Comparison of ENCODE assay signal across 8 mouse cellular contexts in genomic region chr5:110107581-110108304, GRCm38 (mm10). TPM values are rescaled to one million over a fixed set of nuclear protein-coding genes. Genes with fewer than 3 reads are reported as not detected.
DNase-seq lines count a peak whose midpoint lies in the region; ATAC-seq and TF ChIP-seq lines count a peak whose summit lies in the region.

Gtpbp6 (minus strand) TSS chr5:110108197.

- peak within 1 kb of the TSS; percentile 96 for H3K27ac ChIP-seq in forebrain, embryonic 12.5 days
- peak within 1 kb of the TSS; percentile 98 for H3K27ac ChIP-seq in heart, postnatal 0 days (ENCODE audit: low read depth)
- peak within 1 kb of the TSS; percentile 95 for H3K27ac ChIP-seq in liver, embryonic 16.5 days (ENCODE audit: low read length)
- peak within 1 kb of the TSS; percentile 97 for H3K27ac ChIP-seq in neural tube, embryonic 13.5 days (replicated peaks)
- H3K27ac ChIP-seq in testis, adult 2 months (ENCODE audit: control insufficient read depth, insufficient read depth, low read depth, low read length), result peak within 1 kb of the TSS; percentile 86

- peak within 1 kb of the TSS; percentile 94 for H3K4me3 ChIP-seq in E14TG2a.4 (replicated peaks; ENCODE audit: low read length)
- peak within 1 kb of the TSS; percentile 79 for H3K4me3 ChIP-seq in forebrain, embryonic 12.5 days (replicated peaks)
- peak within 1 kb of the TSS; percentile 90 for H3K4me3 ChIP-seq in heart, postnatal 0 days (ENCODE audit: low read depth, low read length)
- peak within 1 kb of the TSS; percentile 79 for H3K4me3 ChIP-seq in liver, embryonic 16.5 days (ENCODE audit: low read depth, low read length)
- peak within 1 kb of the TSS; percentile 74 for H3K4me3 ChIP-seq in neural tube, embryonic 13.5 days
- H3K4me3 ChIP-seq in testis, adult 2 months (ENCODE audit: control insufficient read depth, low read depth, low read length), result peak within 1 kb of the TSS; percentile 94

- peak; percentile 84 for ATAC-seq in forebrain, embryonic 12.5 days (ENCODE audit: low FRiP score)
- ATAC-seq in heart, postnatal 0 days (ENCODE audit: insufficient read depth, low read depth), result peak; percentile 88
- ATAC-seq in liver, embryonic 16.5 days (ENCODE audit: low read depth), result peak; percentile 86
- peak; percentile 81 for ATAC-seq in neural tube, embryonic 13.5 days (ENCODE audit: low read depth)

- no peak for TF ChIP-seq CTCF in E14TG2a.4 (conservative IDR thresholded peaks at IDR 0.05; ENCODE audit: low read length)
- no peak for TF ChIP-seq CTCF in heart, postnatal 0 days (IDR thresholded peaks at IDR 0.05; ENCODE audit: low read depth)
- no peak for TF ChIP-seq CTCF in testis, adult 2 months (IDR thresholded peaks at IDR 0.05; ENCODE audit: control insufficient read depth, insufficient read depth, insufficient replicate concordance, low read depth, low read length)

- WGBS in forebrain, embryonic 12.5 days, result under 1% methylated on average over 71 of the region's 71 CpGs
- 0% methylated on average over 71 of the region's 71 CpGs for WGBS in heart, postnatal 0 days
- under 1% methylated on average over 71 of the region's 71 CpGs for WGBS in liver, embryonic 16.5 days (ENCODE audit: insufficient replicate concordance)
- under 1% methylated on average over 70 of the region's 71 CpGs for WGBS in neural tube, embryonic 13.5 days

- peak; percentile 94 for DNase-seq in c-Kit-positive CD71-positive TER-119-positive erythroid progenitor cells, embryonic 14.5 days (ENCODE audit: low spot score)
- peak; percentile 95 for DNase-seq in heart, postnatal 0 days (ENCODE audit: low spot score)
- DNase-seq in kidney, postnatal 4 days, result peak; percentile 97 to 99

- peak; percentile 52 for TF ChIP-seq POLR2A in testis, adult 2 months (IDR thresholded peaks at IDR 0.05; ENCODE audit: control insufficient read depth, low read depth, low read length)

- peak within 1 kb of the TSS; percentile 89 for H3K4me2 ChIP-seq in forebrain, embryonic 12.5 days
- H3K4me2 ChIP-seq in heart, postnatal 0 days (ENCODE audit: low read depth, low read length), result peak within 1 kb of the TSS; percentile 83
- H3K4me2 ChIP-seq in liver, embryonic 16.5 days (ENCODE audit: low read depth, low read length), result peak within 1 kb of the TSS; percentile 93
- peak within 1 kb of the TSS; percentile 96 for H3K4me2 ChIP-seq in neural tube, embryonic 13.5 days

- no peaks in the 10 kb centered on the region for H3K9me3 ChIP-seq in E14TG2a.4 (ENCODE audit: low read length)
- H3K9me3 ChIP-seq in forebrain, embryonic 12.5 days, result no peaks in the 10 kb centered on the region
- H3K9me3 ChIP-seq in heart, postnatal 0 days (replicated peaks; ENCODE audit: control insufficient read depth, low read length), result no peaks in the 10 kb centered on the region
- H3K9me3 ChIP-seq in liver, embryonic 16.5 days (replicated peaks; ENCODE audit: control insufficient read depth, low read length), result no peaks in the 10 kb centered on the region
- H3K9me3 ChIP-seq in neural tube, embryonic 13.5 days, result no peaks in the 10 kb centered on the region

- H3K27me3 ChIP-seq in E14TG2a.4 (ENCODE audit: insufficient read depth, low read length), result no peaks in the 10 kb centered on the region
- H3K27me3 ChIP-seq in forebrain, embryonic 12.5 days, result no peaks in the 10 kb centered on the region
- H3K27me3 ChIP-seq in heart, postnatal 0 days (ENCODE audit: control insufficient read depth, insufficient read depth, low read length), result no peaks in the 10 kb centered on the region
- no peaks in the 10 kb centered on the region for H3K27me3 ChIP-seq in liver, embryonic 16.5 days (ENCODE audit: control insufficient read depth, insufficient read depth, low read depth, low read length)
- no peaks in the 10 kb centered on the region for H3K27me3 ChIP-seq in neural tube, embryonic 13.5 days
- no peaks in the 10 kb centered on the region for H3K27me3 ChIP-seq in testis, adult 2 months (ENCODE audit: control insufficient read depth, insufficient read depth, low read length)

- no peak for TF ChIP-seq EP300 in heart, postnatal 0 days (IDR thresholded peaks at IDR 0.05; ENCODE audit: low read depth)

- H3K9ac ChIP-seq in forebrain, embryonic 12.5 days, result peak within 1 kb of the TSS; percentile 89
- peak within 1 kb of the TSS; percentile 84 for H3K9ac ChIP-seq in heart, postnatal 0 days (replicated peaks; ENCODE audit: low read depth, low read length)
- peak within 1 kb of the TSS; percentile 78 for H3K9ac ChIP-seq in liver, embryonic 16.5 days (ENCODE audit: low read depth, low read length)
- H3K9ac ChIP-seq in neural tube, embryonic 13.5 days, result peak within 1 kb of the TSS; percentile 84

- H3K4me1 ChIP-seq in E14TG2a.4 (replicated peaks; ENCODE audit: low read depth, low read length), result peaks cover 59% of the 10 kb centered on the region
- H3K4me1 ChIP-seq in forebrain, embryonic 12.5 days, result peaks cover 18% of the 10 kb centered on the region
- H3K4me1 ChIP-seq in heart, postnatal 0 days (ENCODE audit: control insufficient read depth, insufficient read depth), result peaks cover 12% of the 10 kb centered on the region
- H3K4me1 ChIP-seq in liver, embryonic 16.5 days (ENCODE audit: control insufficient read depth, low read depth, low read length), result peaks cover 17% of the 10 kb centered on the region
- peaks cover 25% of the 10 kb centered on the region for H3K4me1 ChIP-seq in neural tube, embryonic 13.5 days (replicated peaks)
- peaks cover 11% of the 10 kb centered on the region for H3K4me1 ChIP-seq in testis, adult 2 months (ENCODE audit: control insufficient read depth, insufficient read depth, low read length)

- H3K36me3 ChIP-seq in E14TG2a.4 (ENCODE audit: insufficient read depth, low read length), result peaks cover 50% of the 10 kb centered on the region
- H3K36me3 ChIP-seq in forebrain, embryonic 12.5 days (replicated peaks), result peaks cover 45% of the 10 kb centered on the region
- peaks cover 41% of the 10 kb centered on the region for H3K36me3 ChIP-seq in heart, postnatal 0 days (replicated peaks; ENCODE audit: control insufficient read depth, insufficient read depth, low read length)
- peaks cover 31% of the 10 kb centered on the region for H3K36me3 ChIP-seq in liver, embryonic 16.5 days (ENCODE audit: control insufficient read depth, insufficient read depth)
- peaks cover 50% of the 10 kb centered on the region for H3K36me3 ChIP-seq in neural tube, embryonic 13.5 days
- no peaks in the 10 kb centered on the region for H3K36me3 ChIP-seq in testis, adult 2 months (ENCODE audit: control insufficient read depth, insufficient read depth, low read length)

RNA-seq across cellular contexts. Expression of gene Gtpbp6, which starts in this region (rescaled TPM):
- 39.3 and 44.4 TPM in 2 replicates for polyA plus RNA-seq in forebrain, embryonic 12.5 days (2016; fragmentation: Nextera tagmentation; extraction: Ambion mirVana)
- 29.8 and 32.3 TPM in 2 replicates for total RNA-seq in heart, postnatal 0 days (2014; rRNA removed; ENCODE audit: low replicate concordance)
- polyA plus RNA-seq in heart, postnatal 0 days (2015; fragmentation: Nextera tagmentation; extraction: Ambion mirVana), result 13.9 and 14.2 TPM in 2 replicates
- 6.7 and 6.9 TPM in 2 replicates for polyA plus RNA-seq in liver, embryonic 16.5 days (2015; fragmentation: Nextera tagmentation; extraction: Ambion mirVana)
- 49.4 and 58.0 TPM in 2 replicates for polyA plus RNA-seq in neural tube, embryonic 13.5 days (2015; fragmentation: Nextera tagmentation; extraction: Ambion mirVana)
- polyA plus RNA-seq in testis, adult 2 months (2012; rRNA removed), result 13.9 and 17.4 TPM in 2 replicates

Comparison
In these comparisons a context has a peak if more than half of its experiments do, and no peak if none do; other contexts are left out.
1. Peak in every context shown above with its lines: DNase-seq, ATAC-seq, H3K4me3 ChIP-seq and H3K27ac ChIP-seq.